Mouse (Mus musculus) midbrain, embryonic 13.5 days (tissue): Measurements from ENCODE around the gene Pdcd1lg2. TPM values are rescaled to one million over a fixed set of nuclear protein-coding genes. Genes with fewer than 3 reads are reported as not detected.

Source experiments
- ATAC-seq: fragments of 200-750 bp; cut with Nextera tagmentation; 2 replicates; pipeline ENCODE4 v1.8.0; 2017; ENCODE audit warnings: mild to moderate bottlenecking, moderate TSS enrichment, moderate library complexity
- H3K27ac ChIP-seq: fragments of 300-500 bp; sonication (generic); 2 replicates; pipeline ENCODE4 v1.5.1; 2015; ENCODE audit warnings: inconsistent platforms, mild to moderate bottlenecking, moderate library complexity
- H3K27me3 ChIP-seq: fragments of 300-500 bp; sonication (generic); 2 replicates; pipeline ENCODE4 v1.6.1; 2015; ENCODE audit warnings: mild to moderate bottlenecking, inconsistent platforms
- H3K36me3 ChIP-seq: fragments of 300-500 bp; sonication (generic); 2 replicates; pipeline ENCODE4 v1.6.1; 2015; ENCODE audit warnings: mild to moderate bottlenecking, inconsistent platforms
- H3K4me1 ChIP-seq: fragments of 300-500 bp; sonication (generic); replicated peaks from 2 replicates; pipeline ENCODE4 v1.6.1; 2015; ENCODE audit warnings: inconsistent platforms
- H3K4me2 ChIP-seq: fragments of 300-500 bp; sonication (generic); replicated peaks from 2 replicates; pipeline ENCODE4 v1.6.1; 2015; ENCODE audit warnings: moderate library complexity, mild to moderate bottlenecking, inconsistent platforms
- H3K4me3 ChIP-seq: fragments of 300-500 bp; sonication (generic); replicated peaks from 2 replicates; pipeline ENCODE4 v1.5.1; 2015; ENCODE audit warnings: mild to moderate bottlenecking, inconsistent platforms
- H3K9ac ChIP-seq: fragments of 300-500 bp; sonication (generic); replicated peaks from 2 replicates; pipeline ENCODE4 v1.6.1; 2015; ENCODE audit warnings: mild to moderate bottlenecking, inconsistent platforms
- H3K9me3 ChIP-seq: fragments of 300-500 bp; sonication (generic); 2 replicates; pipeline ENCODE4 v1.6.1; 2016; ENCODE audit warnings: mild to moderate bottlenecking, inconsistent platforms
- WGBS: fragments of 180-500 bp; shearing (Covaris S2); methylation state at CpG from one replicate; pipeline ENCODE4 v1.1.7; 2015; 5-methylcytosine and 5-hydroxymethylcytosine counted together
- polyA plus RNA-seq: library from polyadenylated mRNA; unstranded; fragments of >200 nt; fragmentation: Nextera tagmentation; extraction: Ambion mirVana; gene quantifications from 2 replicates; pipeline ENCODE4 v1.2.1, GENCODE M21; 2015

The Pdcd1lg2 gene
- polyA plus RNA-seq, 1 experiment from 2014 or later = 0.09 TPM

DNA sequence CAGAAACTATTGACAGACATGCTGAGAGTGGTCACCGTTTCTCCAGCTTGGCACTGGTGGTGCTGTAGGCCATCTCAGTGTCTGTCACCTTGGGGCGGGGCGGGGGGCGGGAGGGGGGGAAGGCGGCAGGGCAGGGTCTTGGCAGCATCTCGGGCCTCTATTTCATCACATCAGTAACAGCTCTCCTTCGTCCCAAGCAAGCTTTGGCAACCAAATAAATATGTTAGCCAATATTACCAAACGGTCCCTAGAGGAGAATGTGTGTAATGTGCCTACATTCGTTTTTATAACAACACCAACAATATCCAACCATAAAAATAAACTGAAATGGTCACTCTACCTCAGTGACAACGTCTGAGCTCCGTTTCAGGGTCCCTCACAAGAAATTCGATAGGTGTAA lies 40.6 kb upstream of the Pdcd1lg2 start:
- no peak overlapping the region for H3K9ac ChIP-seq
- H3K4me3 ChIP-seq = no peak overlapping the region
- no peak overlapping the region for H3K27ac ChIP-seq
- WGBS = 79% methylated on average over 12 of the region's 12 CpGs
- H3K9me3 ChIP-seq = no peaks in the 10 kb centered on the region
- no peaks in the 10 kb centered on the region for H3K36me3 ChIP-seq
- peaks cover 5% of the 10 kb centered on the region; the same call in 1 of the 2 replicates for H3K27me3 ChIP-seq
- ATAC-seq = no peak
- H3K4me1 ChIP-seq = peaks cover 13% of the 10 kb centered on the region; the same call in 1 of the 2 replicates
- H3K4me2 ChIP-seq = no peak overlapping the region

DNA sequence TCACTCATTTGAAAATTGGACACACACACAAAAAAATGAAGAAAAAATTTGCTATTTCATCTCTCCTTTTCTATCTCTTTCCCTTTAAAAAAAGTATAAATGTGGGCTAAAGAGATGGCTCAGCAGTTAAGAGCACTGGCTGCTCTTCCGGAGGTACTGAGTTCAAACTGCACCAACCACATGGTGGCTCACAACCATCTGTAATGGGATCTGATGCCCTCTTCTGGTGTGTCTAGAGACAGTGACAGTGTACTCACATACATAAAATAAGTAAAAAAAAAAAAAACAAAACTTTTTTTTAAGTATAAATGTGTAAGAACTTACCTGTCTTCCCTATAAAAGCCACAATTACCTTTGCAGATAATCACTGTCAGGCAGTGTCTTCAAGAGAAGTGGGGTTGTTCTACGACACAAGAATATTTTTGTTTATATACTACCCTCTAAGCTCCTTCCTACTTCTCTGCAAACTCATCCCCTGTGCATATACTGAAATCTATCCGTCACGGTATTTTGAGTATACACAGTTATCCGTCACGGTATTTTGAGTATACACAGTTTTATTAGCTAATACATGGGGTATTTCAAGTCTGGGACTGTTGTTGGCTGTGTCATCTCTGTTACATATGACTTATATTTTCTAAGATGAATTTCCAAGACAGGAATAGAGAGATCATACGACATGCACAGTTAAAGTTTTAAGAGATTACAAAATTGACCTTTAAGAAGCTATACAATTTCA lies 40.0 kb upstream of the Pdcd1lg2 start:
- H3K36me3 ChIP-seq = no peaks in the 10 kb centered on the region
- H3K27ac ChIP-seq = no peak overlapping the region
- H3K9me3 ChIP-seq = no peaks in the 10 kb centered on the region
- no peak for ATAC-seq
- H3K4me2 ChIP-seq = no peak overlapping the region
- peaks cover 13% of the 10 kb centered on the region; the same call in 1 of the 2 replicates for H3K4me1 ChIP-seq
- no peak overlapping the region for H3K4me3 ChIP-seq
- H3K27me3 ChIP-seq = peaks cover 5% of the 10 kb centered on the region; the same call in 1 of the 2 replicates
- no peak overlapping the region for H3K9ac ChIP-seq
- 94% methylated on average over 7 of the region's 7 CpGs for WGBS

DNA sequence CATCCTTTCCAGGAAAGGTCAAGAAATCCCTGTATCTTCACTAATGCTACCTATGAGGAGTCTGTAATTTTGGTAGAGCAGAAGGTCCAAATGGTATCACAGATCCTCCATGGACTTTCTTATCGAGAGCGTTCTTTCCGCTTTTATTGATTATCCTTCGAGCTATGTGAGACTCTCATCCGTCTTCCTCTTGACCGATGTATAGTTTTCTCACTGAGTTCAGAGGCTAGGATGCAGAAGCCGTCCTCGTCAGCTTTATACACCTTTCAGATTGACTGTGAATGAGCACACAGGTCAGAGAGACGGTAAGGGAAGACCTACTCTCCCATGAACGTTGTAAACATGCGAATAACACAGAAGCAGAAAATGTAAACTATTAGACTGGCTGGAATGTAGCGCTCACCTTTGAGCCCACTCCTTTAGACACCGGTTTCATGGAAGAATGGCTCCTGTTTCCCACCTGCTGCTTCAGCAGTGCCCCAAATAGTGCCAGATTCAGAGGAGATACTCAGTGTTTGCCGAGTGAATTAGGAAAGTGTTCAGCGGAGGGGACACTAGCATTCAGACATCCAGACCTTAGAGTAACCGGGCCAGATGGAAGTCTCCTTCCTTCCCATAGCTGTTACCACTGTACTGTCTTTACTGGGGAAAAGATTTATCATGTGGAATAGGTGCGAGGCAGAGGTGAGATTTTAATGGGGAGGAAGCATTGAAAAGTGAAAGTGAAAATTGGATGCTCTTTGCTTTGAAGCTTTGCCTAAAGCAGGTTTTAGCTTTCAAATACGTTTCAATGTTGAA lies 39.2 kb upstream of the Pdcd1lg2 start:
- Histone ChIP-seq H3K27ac (no peak overlapping the region), H3K9ac (no peak overlapping the region), H3K9me3 (no peaks in the 10 kb centered on the region), H3K4me1 (peaks cover 13% of the 10 kb centered on the region; the same call in 1 of the 2 replicates), H3K4me3 (no peak overlapping the region), H3K4me2 (no peak overlapping the region), H3K27me3 (no peaks in the 10 kb centered on the region), H3K36me3 (no peaks in the 10 kb centered on the region)
- ATAC-seq = no peak
- 84% methylated on average over 18 of the region's 18 CpGs for WGBS

DNA sequence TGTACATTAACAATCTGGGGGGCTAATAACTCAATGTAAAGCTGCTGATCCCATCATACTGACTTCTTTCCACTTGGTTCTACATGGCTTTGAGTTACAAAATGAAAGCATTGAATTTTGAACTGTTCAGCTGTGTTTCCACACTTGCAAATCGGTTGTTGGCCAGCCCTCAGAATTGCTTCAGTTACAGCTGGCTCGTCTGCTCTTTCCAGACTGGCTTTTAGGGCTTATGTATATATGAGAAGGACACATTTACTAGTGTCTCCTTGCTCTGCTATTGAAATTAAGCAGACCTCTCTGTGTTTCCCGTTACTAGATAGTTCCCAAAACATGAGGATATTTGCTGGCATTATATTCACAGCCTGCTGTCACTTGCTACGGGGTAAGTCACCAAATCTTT lies 38.6 kb upstream of the Pdcd1lg2 start:
- 86% methylated on average over 4 of the region's 4 CpGs for WGBS
- ATAC-seq = no peak
- Histone ChIP-seq H3K4me3 (no peak overlapping the region), H3K9ac (no peak overlapping the region), H3K9me3 (no peaks in the 10 kb centered on the region), H3K27ac (no peak overlapping the region), H3K27me3 (no peaks in the 10 kb centered on the region), H3K36me3 (no peaks in the 10 kb centered on the region), H3K4me1 (peaks cover 8% of the 10 kb centered on the region; the same call in 1 of the 2 replicates), H3K4me2 (no peak overlapping the region)

DNA sequence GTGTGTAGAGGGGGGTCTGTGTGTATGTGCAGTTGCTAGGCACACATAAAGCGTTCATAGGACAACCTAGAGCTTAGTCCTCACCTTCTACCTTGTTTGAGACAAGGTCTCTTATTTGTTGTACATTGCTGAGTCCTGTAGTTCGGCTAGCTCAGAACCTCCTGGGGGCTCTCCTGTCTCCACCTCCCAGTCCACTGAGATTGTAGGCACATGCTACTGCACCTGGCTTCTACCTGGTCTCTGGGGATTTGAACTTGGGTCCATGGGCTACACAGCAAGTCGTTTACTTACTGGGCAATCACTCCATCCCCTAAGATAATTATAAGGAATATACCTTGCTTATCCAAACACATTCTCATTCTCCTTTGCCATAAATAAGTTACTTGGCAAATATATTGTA lies 38.1 kb upstream of the Pdcd1lg2 start:
- Histone ChIP-seq H3K4me2 (no peak overlapping the region), H3K27ac (no peak overlapping the region), H3K4me3 (no peak overlapping the region), H3K27me3 (no peaks in the 10 kb centered on the region), H3K36me3 (no peaks in the 10 kb centered on the region), H3K9me3 (no peaks in the 10 kb centered on the region), H3K9ac (no peak overlapping the region), H3K4me1 (peaks cover 3% of the 10 kb centered on the region; the same call in 1 of the 2 replicates)
- WGBS = 94% methylated on average over 3 of the region's 3 CpGs
- no peak for ATAC-seq

DNA sequence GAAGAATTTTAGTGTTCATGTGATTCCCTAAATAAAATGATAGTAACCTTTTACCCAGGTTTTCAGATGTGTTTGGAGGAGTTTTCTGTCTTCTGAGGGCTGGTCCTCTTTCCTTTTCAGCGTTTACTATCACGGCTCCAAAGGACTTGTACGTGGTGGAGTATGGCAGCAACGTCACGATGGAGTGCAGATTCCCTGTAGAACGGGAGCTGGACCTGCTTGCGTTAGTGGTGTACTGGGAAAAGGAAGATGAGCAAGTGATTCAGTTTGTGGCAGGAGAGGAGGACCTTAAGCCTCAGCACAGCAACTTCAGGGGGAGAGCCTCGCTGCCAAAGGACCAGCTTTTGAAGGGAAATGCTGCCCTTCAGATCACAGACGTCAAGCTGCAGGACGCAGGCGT lies 37.3 kb upstream of the Pdcd1lg2 start:
- H3K9me3 ChIP-seq = no peaks in the 10 kb centered on the region
- H3K36me3 ChIP-seq = no peaks in the 10 kb centered on the region
- H3K4me3 ChIP-seq = peak overlapping the region; percentile 24
- no peak overlapping the region for H3K9ac ChIP-seq
- no peak overlapping the region for H3K27ac ChIP-seq
- no peak for ATAC-seq
- 0 out of 2 replicates have a peak, but pooled peaks cover 3% of the 10 kb centered on the region for H3K4me1 ChIP-seq
- WGBS = 44% methylated on average over 11 of the region's 11 CpGs
- peak overlapping the region; percentile 47 for H3K4me2 ChIP-seq
- H3K27me3 ChIP-seq = no peaks in the 10 kb centered on the region

DNA sequence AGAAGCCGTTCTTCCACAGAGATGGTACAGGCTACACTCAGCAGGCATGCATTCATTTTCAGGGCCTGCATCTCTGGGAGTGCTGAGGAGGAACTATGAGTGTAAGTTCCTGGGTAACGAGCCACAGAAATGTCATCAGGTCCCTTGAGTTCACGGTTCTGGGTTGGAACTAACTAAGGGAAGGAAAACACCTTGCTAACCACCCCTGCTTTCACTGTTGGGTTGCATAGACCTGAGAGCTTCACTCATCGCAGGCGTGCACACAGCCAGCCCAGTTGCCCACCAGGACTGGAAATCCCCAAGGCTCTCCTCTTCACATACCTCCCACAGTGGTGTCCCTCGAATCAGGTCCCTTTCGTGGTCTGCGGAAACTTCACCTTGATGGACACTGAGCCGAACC lies 35.8 kb upstream of the Pdcd1lg2 start:
- Histone ChIP-seq H3K4me1 (0 out of 2 replicates have a peak, but pooled peaks cover 3% of the 10 kb centered on the region), H3K36me3 (no peaks in the 10 kb centered on the region), H3K27ac (no peak overlapping the region), H3K27me3 (no peaks in the 10 kb centered on the region), H3K9me3 (no peaks in the 10 kb centered on the region), H3K4me3 (no peak overlapping the region), H3K4me2 (no peak overlapping the region), H3K9ac (no peak overlapping the region)
- 92% methylated on average over 9 of the region's 9 CpGs for WGBS
- ATAC-seq = no peak

DNA sequence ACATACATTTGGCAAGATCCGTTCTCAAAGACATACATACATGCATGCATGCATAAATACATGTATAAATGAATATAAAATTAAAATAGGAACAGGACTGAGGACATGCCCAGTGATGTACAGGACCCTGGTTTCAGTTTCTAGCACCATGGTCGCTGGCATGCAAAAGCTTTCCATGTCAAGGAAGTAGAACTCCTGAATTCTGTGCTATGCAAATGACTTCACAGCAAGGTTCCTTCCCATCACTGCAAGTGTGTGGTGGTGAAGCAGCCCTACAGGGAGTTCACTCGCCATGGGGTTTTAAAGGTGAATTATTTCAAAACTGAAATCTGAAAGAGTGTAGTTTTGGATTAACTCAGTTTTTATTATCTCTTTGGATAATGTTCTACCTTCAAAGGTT lies 34.3 kb upstream of the Pdcd1lg2 start:
- H3K9ac ChIP-seq = no peak overlapping the region
- no peak overlapping the region for H3K27ac ChIP-seq
- H3K27me3 ChIP-seq = no peaks in the 10 kb centered on the region
- H3K4me2 ChIP-seq = no peak overlapping the region
- no peak overlapping the region for H3K4me3 ChIP-seq
- WGBS = 76% methylated on average over 3 of the region's 3 CpGs
- no peak for ATAC-seq
- no peaks in the 10 kb centered on the region for H3K9me3 ChIP-seq
- no peaks in the 10 kb centered on the region for H3K36me3 ChIP-seq
- H3K4me1 ChIP-seq = 0 out of 2 replicates have a peak, but pooled peaks cover 3% of the 10 kb centered on the region

DNA sequence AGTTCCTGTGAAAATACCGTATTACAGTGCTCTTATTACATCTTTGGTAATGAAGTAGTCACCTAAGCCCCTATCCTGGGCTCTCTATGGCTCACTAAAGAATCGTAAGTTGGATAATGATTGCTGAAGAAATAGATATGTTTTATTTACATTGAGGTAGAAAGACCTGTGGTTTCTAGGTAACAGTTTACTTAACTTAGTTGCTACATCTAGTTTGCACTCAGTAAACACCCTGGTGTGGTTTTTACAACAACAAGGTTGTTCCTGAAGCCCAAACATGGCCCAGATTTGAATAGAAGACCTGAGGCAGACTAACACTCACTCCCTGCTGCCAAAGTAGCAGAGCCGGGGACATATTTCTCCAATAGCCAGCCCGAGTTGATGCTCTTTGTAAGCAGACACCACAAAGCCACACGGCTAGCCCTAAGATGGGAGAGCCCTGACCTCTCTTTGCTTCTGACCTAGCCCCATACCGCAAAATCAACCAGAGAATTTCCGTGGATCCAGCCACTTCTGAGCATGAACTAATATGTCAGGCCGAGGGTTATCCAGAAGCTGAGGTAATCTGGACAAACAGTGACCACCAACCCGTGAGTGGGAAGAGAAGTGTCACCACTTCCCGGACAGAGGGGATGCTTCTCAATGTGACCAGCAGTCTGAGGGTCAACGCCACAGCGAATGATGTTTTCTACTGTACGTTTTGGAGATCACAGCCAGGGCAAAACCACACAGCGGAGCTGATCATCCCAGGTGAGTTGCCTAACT lies 30.7 kb upstream of the Pdcd1lg2 start:
- Histone ChIP-seq H3K4me3 (no peak overlapping the region), H3K36me3 (no peaks in the 10 kb centered on the region), H3K4me1 (no peaks in the 10 kb centered on the region), H3K4me2 (no peak overlapping the region), H3K27ac (no peak overlapping the region), H3K9me3 (no peaks in the 10 kb centered on the region), H3K27me3 (no peaks in the 10 kb centered on the region), H3K9ac (no peak overlapping the region)
- 91% methylated on average over 14 of the region's 14 CpGs for WGBS
- no peak for ATAC-seq

DNA sequence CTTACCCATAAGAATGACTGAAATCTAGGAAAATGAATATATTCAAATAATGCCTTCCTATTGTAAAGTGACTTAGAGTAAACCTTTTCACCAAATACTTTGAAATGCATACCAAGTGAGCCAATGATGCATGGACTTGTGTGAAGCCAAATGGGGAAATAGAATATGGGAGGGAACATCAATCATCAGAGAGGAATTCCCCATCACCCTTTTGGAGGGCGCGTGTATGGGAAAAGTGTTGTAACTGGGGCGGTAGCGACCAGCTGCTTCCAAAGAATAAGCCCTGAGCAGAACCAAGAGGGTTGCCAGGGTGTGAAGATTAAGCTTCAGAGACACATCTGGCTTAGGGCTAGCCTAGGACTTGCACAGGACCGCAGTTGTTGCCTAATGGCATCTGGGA lies 27.4 kb upstream of the Pdcd1lg2 start:
- Histone ChIP-seq H3K4me2 (no peak overlapping the region), H3K27me3 (no peaks in the 10 kb centered on the region)
- 96% methylated on average over 5 of the region's 5 CpGs for WGBS

DNA sequence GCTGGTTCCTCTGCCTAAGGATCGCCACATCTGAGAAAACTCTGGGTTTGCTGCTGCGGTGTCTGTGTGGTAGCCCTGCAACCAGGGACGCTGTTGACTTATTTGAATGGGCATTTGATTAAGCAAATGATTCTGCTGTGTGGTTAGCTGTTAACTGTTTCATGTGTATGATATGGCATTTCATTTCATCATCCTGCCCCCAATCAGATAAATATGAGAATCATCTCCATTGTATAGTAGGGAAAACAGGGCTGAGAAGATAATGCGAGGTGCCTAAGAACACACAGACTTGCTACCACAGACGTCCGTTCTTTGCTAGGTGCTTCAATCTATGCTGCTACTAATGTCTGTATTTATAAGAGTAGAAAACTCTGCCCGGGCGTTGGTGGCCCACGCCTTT lies 26.3 kb upstream of the Pdcd1lg2 start:
- 88% methylated on average over 9 of the region's 9 CpGs for WGBS
- ATAC-seq = no peak

More for the DNA sequence above, 27.4 kb upstream of the Pdcd1lg2 start:
- ATAC-seq = no peak
- H3K4me1 ChIP-seq = no peaks in the 10 kb centered on the region
- no peak overlapping the region for H3K9ac ChIP-seq
- H3K27ac ChIP-seq = no peak overlapping the region
- H3K4me3 ChIP-seq = no peak overlapping the region
- no peaks in the 10 kb centered on the region for H3K9me3 ChIP-seq
- no peaks in the 10 kb centered on the region for H3K36me3 ChIP-seq

DNA sequence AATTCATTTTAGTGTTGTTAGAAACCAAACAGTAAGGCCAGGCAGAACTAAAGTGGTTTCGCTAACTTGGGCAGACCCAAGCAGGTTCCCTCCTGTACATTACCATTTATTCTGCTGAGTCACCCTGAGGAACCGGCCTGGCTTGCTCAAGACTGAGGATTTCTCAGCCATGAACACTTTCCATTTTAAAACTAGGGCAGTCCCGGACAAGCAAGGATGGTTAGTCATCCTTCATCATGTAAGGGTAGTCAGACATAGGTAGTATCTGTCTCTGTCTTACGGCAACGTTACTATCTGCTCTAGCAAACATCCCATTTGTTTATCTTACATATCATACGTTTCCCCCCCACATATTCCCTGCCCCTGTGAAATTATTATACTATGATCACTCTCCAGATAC lies 25.7 kb upstream of the Pdcd1lg2 start:
- Histone ChIP-seq H3K4me1 (no peaks in the 10 kb centered on the region), H3K27ac (no peak overlapping the region), H3K27me3 (no peaks in the 10 kb centered on the region), H3K36me3 (no peaks in the 10 kb centered on the region), H3K9me3 (no peaks in the 10 kb centered on the region), H3K4me2 (no peak overlapping the region), H3K4me3 (no peak overlapping the region), H3K9ac (no peak overlapping the region)
- no peak for ATAC-seq
- WGBS = 87% methylated on average over 6 of the region's 6 CpGs

More for the DNA sequence above, 26.3 kb upstream of the Pdcd1lg2 start:
- Histone ChIP-seq H3K27ac (no peak overlapping the region), H3K9ac (no peak overlapping the region), H3K36me3 (no peaks in the 10 kb centered on the region), H3K4me1 (no peaks in the 10 kb centered on the region), H3K27me3 (no peaks in the 10 kb centered on the region), H3K9me3 (no peaks in the 10 kb centered on the region), H3K4me3 (no peak overlapping the region), H3K4me2 (no peak overlapping the region)
